Mouse (Mus musculus) heart, postnatal 10 days (tissue): ENCODE results near the gene Vars. TPM values are rescaled to one million over a fixed set of nuclear protein-coding genes. Genes with fewer than 3 reads are reported as not detected.

ENCODE experiments used
- DNase-seq, 2 experiments: peaks; one replicate each; pipeline ENCODE4 v3.0.0; 2021
- intact Hi-C: fragments of 180-260 bp; cut with DNase I; formaldehyde crosslinking; loops from one replicate; pipeline ENCODE4 v1.15.1; 2025
- total RNA-seq, 2 experiments: library from RNA; stranded (reverse); gene quantifications; 2 replicates each; pipeline ENCODE4 v1.2.3; 2021

Vars gene
- total RNA-seq, 2 experiments from 2014 or later = 34.5 to 35.6 TPM

GRCm38 (mm10) chr17:35060737-35061297 lies 60.0 kb downstream of the Vars start:
- intact Hi-C loops = loop anchor here (5.0 kb wide), 1 partner anchor 46 kb away; the partner anchor contains the start of gene Ly6g5c
- no peak for DNase-seq

DNA sequence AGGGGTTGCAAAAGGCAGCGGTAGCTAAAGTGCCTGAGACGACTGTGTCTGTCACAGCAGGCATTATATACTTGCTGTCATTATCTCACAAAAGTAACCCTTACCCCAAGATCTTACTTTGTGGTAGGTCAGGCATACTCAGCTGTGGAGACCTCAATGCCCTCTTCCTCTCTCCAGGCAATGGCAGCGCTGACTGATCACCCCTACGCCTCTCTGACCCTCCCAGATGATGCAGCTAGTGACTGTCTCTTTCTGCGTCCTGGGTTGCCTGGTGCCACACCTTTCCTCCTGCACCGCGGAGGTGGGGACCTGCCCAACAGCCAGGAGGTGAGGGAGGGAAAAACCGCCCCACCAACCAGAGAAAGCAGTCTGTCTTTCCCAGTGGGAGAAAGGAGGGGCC lies 60.5 kb downstream of the Vars start:
- no peak for DNase-seq
- intact Hi-C loops = loop anchor here (5.0 kb wide), 1 partner anchor 46 kb away; the partner anchor contains the start of gene Ly6g5c

DNA sequence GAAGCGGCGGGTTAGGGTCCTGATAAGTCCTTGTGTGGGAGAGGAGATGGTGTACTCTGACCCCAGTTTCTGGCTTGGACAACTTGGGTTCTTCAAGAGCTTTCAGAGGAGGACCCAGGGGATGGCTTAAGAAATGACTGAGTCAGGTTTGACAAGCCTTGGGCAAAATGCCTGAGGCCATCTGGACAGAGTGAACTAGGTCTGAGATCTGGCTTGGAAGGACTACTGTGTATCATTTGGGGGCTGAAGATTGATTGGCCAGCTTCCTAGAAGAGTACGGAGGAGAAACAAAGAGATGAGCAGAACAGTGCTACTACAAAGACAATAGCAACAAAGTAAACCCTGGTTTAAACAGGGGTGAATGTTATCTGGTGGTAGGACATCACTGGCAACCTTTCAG lies 62.7 kb downstream of the Vars start:
- intact Hi-C loops = loop anchor here (5.0 kb wide), 1 partner anchor 44 kb away; the partner anchor contains the start of gene Ly6g5c
- DNase-seq = peak in 1 of 2 experiments; percentile 59

DNA sequence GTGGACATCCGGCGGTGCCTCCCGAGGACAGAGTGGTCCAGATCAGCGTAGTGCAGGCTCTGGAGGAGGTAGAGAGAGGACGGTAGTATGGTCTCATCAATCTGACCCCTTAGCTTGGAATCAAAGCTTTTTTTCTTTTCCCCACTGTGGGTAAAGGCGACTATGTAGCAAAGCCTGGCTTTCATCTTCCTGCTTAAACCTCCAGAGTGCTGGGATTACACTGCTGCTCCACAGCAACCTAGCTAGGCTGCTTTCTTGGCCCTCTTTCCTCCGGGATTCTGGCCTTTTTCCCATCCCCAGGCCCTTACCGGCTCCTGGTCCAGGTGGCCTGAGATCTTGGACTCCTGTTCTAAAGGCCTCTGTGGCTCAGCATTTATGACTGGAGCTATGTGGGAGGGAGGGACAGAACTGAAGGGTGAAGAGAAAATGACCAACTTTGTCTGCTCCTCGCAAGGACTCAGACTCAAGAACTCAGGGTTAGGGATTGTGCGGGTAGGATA lies 63.6 kb downstream of the Vars start:
- intact Hi-C loops = loop anchor here (5.0 kb wide), 1 partner anchor 43 kb away; the partner anchor contains the start of gene Ly6g5c
- no peak for DNase-seq

DNA sequence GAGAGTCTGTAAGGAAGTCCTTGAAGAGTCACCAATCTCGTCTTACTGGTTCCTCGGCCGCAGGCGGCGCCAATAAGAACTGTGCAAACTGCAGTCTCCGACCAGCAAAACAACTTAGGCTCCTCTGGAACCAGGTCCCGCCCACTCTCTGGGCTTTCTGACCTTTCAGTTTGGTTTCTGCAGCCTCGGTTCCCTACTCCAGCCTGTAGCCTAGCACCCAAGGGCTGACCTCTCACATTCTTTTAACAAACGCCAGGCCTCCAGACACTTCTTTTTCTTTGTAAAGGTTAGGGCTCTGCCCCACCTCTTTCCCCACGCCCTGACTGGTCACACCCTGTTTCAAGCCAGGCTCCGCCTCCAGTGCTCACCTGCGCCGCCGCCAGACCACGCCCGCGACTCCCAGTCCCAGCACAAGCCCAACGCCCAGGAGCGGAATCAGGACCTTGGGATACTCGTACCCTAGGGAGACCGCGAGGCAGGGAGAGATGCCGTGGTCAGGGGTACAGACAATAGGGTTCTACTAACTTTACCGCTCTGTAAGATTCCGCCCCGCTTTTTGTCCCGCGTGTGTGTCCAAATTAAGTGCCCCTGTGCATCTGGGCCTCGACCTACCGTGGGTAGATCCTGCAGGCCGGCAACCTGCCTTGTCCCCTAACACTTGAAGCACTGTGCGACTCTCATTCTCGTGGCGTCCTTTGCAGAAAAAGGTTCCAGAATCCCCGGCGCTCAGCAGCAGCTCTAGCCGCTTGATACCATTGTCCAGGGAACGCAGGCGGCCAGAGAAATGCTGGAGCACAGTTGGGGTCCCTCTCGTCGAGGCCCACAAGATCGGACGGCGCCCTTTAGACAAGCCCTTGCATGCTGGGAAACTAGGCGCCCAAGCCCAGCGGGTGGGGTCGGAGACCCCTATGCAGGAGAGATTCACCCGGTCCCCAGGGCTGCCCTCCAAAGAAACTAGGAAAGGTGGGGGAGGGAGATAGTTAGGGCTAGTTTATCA lies 64.5 kb downstream of the Vars start, which contains the start of gene Ly6g6c:
Gene Ly6g6c (plus strand): TSS at position 438 of the 997 bp plus-strand sequence.
- intact Hi-C loops = loop anchor here (5.0 kb wide), 1 partner anchor 42 kb away; the partner anchor contains the start of gene Ly6g5c
- peak in 1 of 2 experiments; percentile 62 for DNase-seq

Other genes starting within 250 kb of the Vars start
- gene Cyp21a1, start 196.4 kb upstream of the Vars start, total RNA-seq = not detected
- 10 to 100 TPM; 12.5 to 13.5 TPM for gene Stk19, start 164.0 kb upstream of the Vars start, total RNA-seq
- gene Dxo, start 164.0 kb upstream of the Vars start, total RNA-seq = 10 to 100 TPM; 16.9 to 20.5 TPM
- 10 to 100 TPM; 27.6 to 29.3 TPM for gene Skiv2l, start 150.8 kb upstream of the Vars start, total RNA-seq
- gene Nelfe, start 150.6 kb upstream of the Vars start, total RNA-seq = 10 to 100 TPM; 21.0 to 21.3 TPM
- gene Cfb, start 138.5 kb upstream of the Vars start, total RNA-seq = 1 to 10 TPM; 3.5 to 7.0 TPM
- 1 to 10 TPM; 5.5 to 9.3 TPM for gene Zbtb12, start 121.5 kb upstream of the Vars start, total RNA-seq
- not detected for gene Gm20547, start 118.9 kb upstream of the Vars start, total RNA-seq
- 1 to 10 TPM; 3.1 to 5.6 TPM for gene C2, start 102.7 kb upstream of the Vars start, total RNA-seq
- gene Ehmt2, start 102.5 kb upstream of the Vars start, total RNA-seq = 10 to 100 TPM; 52.4 to 58.2 TPM
- gene Slc44a4, start 86.5 kb upstream of the Vars start, total RNA-seq = not detected
- gene Neu1, start 69.7 kb upstream of the Vars start, total RNA-seq = 10 to 100 TPM; 12.2 to 12.6 TPM
- gene Hspa1b, start 41.7 kb upstream of the Vars start, total RNA-seq = 1 to 10 TPM; 3.9 to 4.5 TPM
- not detected for gene Gm20481, start 31.1 kb upstream of the Vars start, total RNA-seq
- 1 to 10 TPM; 2.6 TPM for gene Hspa1a, start 28.8 kb upstream of the Vars start, total RNA-seq
- 1 to 10 TPM; 4.0 to 4.1 TPM for gene Hspa1l, start 28.3 kb upstream of the Vars start, total RNA-seq
- 10 to 100 TPM; 28.8 to 31.7 TPM for gene Lsm2, start 19.1 kb upstream of the Vars start, total RNA-seq
- 1 to 10 TPM; 3.3 to 3.8 TPM for gene Vwa7, start 15.6 kb downstream of the Vars start, total RNA-seq
- under 1 TPM in 1 of 2 experiments, not detected in 1; 0.38 TPM for gene Sapcd1, start 27.0 kb downstream of the Vars start, total RNA-seq
- gene Msh5, start 45.8 kb downstream of the Vars start, total RNA-seq = 1 to 10 TPM; 2.0 TPM
- 100 to 1,000 TPM; 115 to 118 TPM for gene Clic1, start 49.0 kb downstream of the Vars start, total RNA-seq
- 10 to 100 TPM; 84.5 to 86.1 TPM for gene Ddah2, start 58.0 kb downstream of the Vars start, total RNA-seq
- not detected for gene Ly6g6c, start 64.4 kb downstream of the Vars start, total RNA-seq
- gene Mpig6b, start 65.2 kb downstream of the Vars start, total RNA-seq = under 1 TPM; 0.55 to 0.77 TPM
- under 1 TPM; 0.24 to 0.37 TPM for gene Ly6g6e, start 75.9 kb downstream of the Vars start, total RNA-seq
- 1 to 10 TPM; 1.1 to 1.2 TPM for gene Ly6g6d, start 77.1 kb downstream of the Vars start, total RNA-seq
- not detected for gene Ly6g6f, start 84.6 kb downstream of the Vars start, total RNA-seq
- gene Abhd16a, start 88.3 kb downstream of the Vars start, total RNA-seq = 10 to 100 TPM; 51.0 to 55.7 TPM
- not detected for gene Ly6g5c, start 107.3 kb downstream of the Vars start, total RNA-seq
- under 1 TPM in 1 of 2 experiments, not detected in 1; 0.67 TPM for gene Ly6g5b, start 114.4 kb downstream of the Vars start, total RNA-seq
- 1 to 10 TPM; 6.6 to 8.3 TPM for gene Gpank1, start 120.5 kb downstream of the Vars start, total RNA-seq
- gene Csnk2b, start 121.1 kb downstream of the Vars start, total RNA-seq = 100 to 1,000 TPM; 183 to 187 TPM
- 10 to 100 TPM; 28.5 to 32.4 TPM for gene D17H6S53E, start 125.4 kb downstream of the Vars start, total RNA-seq
- gene Apom, start 131.1 kb downstream of the Vars start, total RNA-seq = not detected
- 100 to 1,000 TPM; 285 to 291 TPM for gene Bag6, start 134.2 kb downstream of the Vars start, total RNA-seq
- 100 to 1,000 TPM; 195 to 211 TPM for gene Prrc2a, start 163.9 kb downstream of the Vars start, total RNA-seq
- 1 to 10 TPM; 2.9 to 4.6 TPM for gene Aif1, start 175.1 kb downstream of the Vars start, total RNA-seq
- 1 to 10 TPM; 2.8 to 4.5 TPM for gene Lst1, start 187.5 kb downstream of the Vars start, total RNA-seq
- 1 to 10 TPM in 1 of 2 experiments, under 1 TPM in 1; 0.94 to 1.2 TPM for gene Ltb, start 193.5 kb downstream of the Vars start, total RNA-seq
- gene Tnf, start 201.0 kb downstream of the Vars start, total RNA-seq = under 1 TPM; 0.72 to 0.87 TPM
- under 1 TPM in 1 of 2 experiments, not detected in 1; 0.17 TPM for gene Lta, start 204.4 kb downstream of the Vars start, total RNA-seq
- under 1 TPM in 1 of 2 experiments, not detected in 1; 0.84 TPM for gene Gm16181, start 219.8 kb downstream of the Vars start, total RNA-seq
- gene Atp6v1g2, start 232.7 kb downstream of the Vars start, total RNA-seq = 1 to 10 TPM; 4.9 to 5.7 TPM
- 10 to 100 TPM in 1 of 2 experiments, 1 to 10 TPM in 1; 10.0 to 12.2 TPM for gene Nfkbil1, start 234.8 kb downstream of the Vars start, total RNA-seq
- gene Ddx39b, start 240.8 kb downstream of the Vars start, total RNA-seq = 100 to 1,000 TPM; 163 to 169 TPM